Mouse (Mus musculus) midbrain, embryonic 11.5 days (tissue): ENCODE data around the gene Enpp3. TPM values are rescaled to one million over a fixed set of nuclear protein-coding genes. Genes with fewer than 3 reads are reported as not detected.
A peak's percentile ranks its signal among the peaks of the same experiment; 100 is the strongest.

ENCODE experiments used
- ATAC-seq: fragments of 200-750 bp; cut with Nextera tagmentation; 2 replicates; pipeline ENCODE4 v1.8.0; 2017; ENCODE audit warnings: moderate TSS enrichment, moderate library complexity; ENCODE audit not compliant: low FRiP score
- DNase-seq: peaks from one replicate; pipeline ENCODE4 v3.0.0; 2015; ENCODE audit warnings: low spot score; ENCODE audit errors: missing footprints
- H3K27ac ChIP-seq: fragments of 300-500 bp; sonication (generic); 2 replicates; pipeline ENCODE4 v1.5.1; 2014; ENCODE audit warnings: low read depth, low read length
- H3K27me3 ChIP-seq: fragments of 300-500 bp; sonication (generic); 2 replicates; pipeline ENCODE4 v1.6.1; 2014; ENCODE audit warnings: mild to moderate bottlenecking, low read length, moderate library complexity, mixed read lengths; ENCODE audit not compliant: control insufficient read depth, insufficient read depth
- H3K36me3 ChIP-seq: fragments of 300-500 bp; sonication (generic); 2 replicates; pipeline ENCODE4 v1.6.1; 2014; ENCODE audit warnings: mild to moderate bottlenecking, low read length, moderate library complexity, mixed read lengths; ENCODE audit not compliant: control insufficient read depth, insufficient read depth
- H3K4me1 ChIP-seq: fragments of 300-500 bp; sonication (generic); 2 replicates; pipeline ENCODE4 v1.6.1; 2014; ENCODE audit warnings: low read length; ENCODE audit not compliant: control insufficient read depth, insufficient read depth
- H3K4me2 ChIP-seq: fragments of 300-500 bp; sonication (generic); 2 replicates; pipeline ENCODE4 v1.6.1; 2014; ENCODE audit warnings: mild to moderate bottlenecking, moderate library complexity
- H3K4me3 ChIP-seq: fragments of 300-500 bp; sonication (generic); 2 replicates; pipeline ENCODE4 v1.5.1; 2014; ENCODE audit warnings: low read depth, low read length
- H3K9ac ChIP-seq: fragments of 300-500 bp; sonication (generic); 2 replicates; pipeline ENCODE4 v1.6.1; 2014; ENCODE audit warnings: low read length
- H3K9me3 ChIP-seq: fragments of 300-500 bp; sonication (generic); 2 replicates; pipeline ENCODE4 v1.6.1; 2016; ENCODE audit warnings: low read length; ENCODE audit not compliant: control insufficient read depth
- WGBS: fragments of 180-500 bp; shearing (Covaris S2); extraction: QIAGEN DNeasy Blood & Tissue Kit; methylation state at CpG from one replicate; pipeline ENCODE4 v1.1.7; 2014; 5-methylcytosine and 5-hydroxymethylcytosine counted together
- polyA plus RNA-seq: library from polyadenylated mRNA; unstranded; fragments of >200 nt; fragmentation: Nextera tagmentation; extraction: Ambion mirVana; gene quantifications from 2 replicates; pipeline ENCODE4 v1.2.1, GENCODE M21; 2014

Enpp3 gene
- 8.1 and 8.9 TPM in 2 replicates for polyA plus RNA-seq

GRCm38 (mm10) chr10:24842676-24843075 is at the start of gene Enpp3:
Gene Enpp3, minus strand, starts transcription at chr10:24842823.
- no peak within 1 kb of the TSS for H3K4me3 ChIP-seq
- WGBS: 87% methylated on average over 1 of the region's 1 CpGs
- H3K9me3 ChIP-seq: no peaks in the 10 kb centered on the region
- DNase-seq (no peak), ATAC-seq (no peak)
- no peak within 1 kb of the TSS for H3K9ac ChIP-seq
- H3K36me3 ChIP-seq: no peaks in the 10 kb centered on the region
- no peak within 1 kb of the TSS for H3K4me2 ChIP-seq
- H3K27me3 ChIP-seq: no peaks in the 10 kb centered on the region
- no peak within 1 kb of the TSS for H3K27ac ChIP-seq
- no peaks in the 10 kb centered on the region for H3K4me1 ChIP-seq

DNA sequence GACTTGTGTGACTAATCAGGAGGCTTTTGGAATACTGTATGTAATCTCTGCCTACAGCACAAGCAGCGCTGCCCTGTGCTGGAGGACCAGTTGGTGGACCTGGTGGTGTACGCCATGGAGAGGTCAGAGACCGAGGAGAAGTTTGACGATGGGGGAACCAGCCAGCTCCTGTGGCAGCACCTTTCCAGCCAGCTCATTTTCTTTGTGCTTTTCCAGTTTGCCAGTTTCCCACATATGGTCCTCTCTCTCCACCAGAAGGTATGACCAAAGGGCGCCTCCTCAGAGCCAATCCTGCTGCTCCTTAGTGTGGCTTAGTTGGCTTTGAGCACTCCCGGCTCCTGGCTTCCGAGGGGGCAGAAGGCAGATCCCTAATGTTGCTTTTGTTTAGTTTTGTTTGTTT is 45.7 kb upstream of the Enpp3 start:
- H3K27ac ChIP-seq: no peak overlapping the region; the same call in 1 of the 2 replicates
- WGBS: 95% methylated on average over 7 of the region's 7 CpGs
- ATAC-seq (no peak), DNase-seq (no peak)
- H3K4me3 ChIP-seq: no peak overlapping the region
- peaks cover 8% of the 10 kb centered on the region; the same call in 1 of the 2 replicates for H3K36me3 ChIP-seq
- H3K4me2 ChIP-seq: no peak overlapping the region
- H3K27me3 ChIP-seq: no peaks in the 10 kb centered on the region
- H3K9ac ChIP-seq: no peak overlapping the region
- no peaks in the 10 kb centered on the region for H3K9me3 ChIP-seq
- no peaks in the 10 kb centered on the region for H3K4me1 ChIP-seq

- peaks cover 15% of the 10 kb centered on the region for H3K36me3 ChIP-seq
- no peak; the same call in 1 of the 2 replicates for ATAC-seq
- no peak for DNase-seq
Measured at GRCm38 (mm10) chr10:24886008-24886407, 43.4 kb upstream of the Enpp3 start.

DNA sequence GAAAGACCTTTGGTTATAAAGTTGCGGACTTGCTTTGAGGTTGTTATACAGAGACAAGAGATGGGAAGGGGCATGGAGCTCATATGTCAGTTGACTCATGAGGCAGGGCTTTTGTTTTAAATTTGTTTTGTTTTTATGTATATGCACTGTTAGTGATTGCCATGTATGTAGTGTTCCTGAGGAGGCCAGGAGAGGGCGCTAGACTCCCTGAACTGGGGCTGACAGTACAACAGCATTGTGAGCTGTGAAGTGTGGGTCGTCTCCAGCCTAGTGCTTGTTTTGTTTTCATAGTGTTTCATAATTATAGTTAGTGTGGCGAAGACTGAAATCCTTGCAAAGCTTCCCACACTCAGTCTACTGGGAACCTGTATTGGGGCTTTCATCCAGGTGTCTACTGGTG is 31.0 kb upstream of the Enpp3 start:
- Histone ChIP-seq H3K27ac (no peak overlapping the region), H3K9me3 (no peaks in the 10 kb centered on the region), H3K36me3 (peaks cover 12% of the 10 kb centered on the region), H3K4me1 (0 out of 2 replicates have a peak, but pooled peaks cover 2% of the 10 kb centered on the region), H3K9ac (no peak overlapping the region), H3K4me3 (no peak overlapping the region), H3K4me2 (no peak overlapping the region), H3K27me3 (no peaks in the 10 kb centered on the region)
- 87% methylated on average over 4 of the region's 4 CpGs for WGBS
- no peak for ATAC-seq
- DNase-seq: no peak

More at GRCm38 (mm10) chr10:24886008-24886407, 43.4 kb upstream of the Enpp3 start:
- Histone ChIP-seq H3K27me3 (no peaks in the 10 kb centered on the region), H3K4me2 (no peak overlapping the region), H3K9me3 (no peaks in the 10 kb centered on the region), H3K27ac (no peak overlapping the region), H3K4me3 (no peak overlapping the region), H3K4me1 (no peaks in the 10 kb centered on the region), H3K9ac (no peak overlapping the region)
- WGBS: 84% methylated on average over 9 of the region's 9 CpGs

GRCm38 (mm10) chr10:24869760-24870290 is 27.2 kb upstream of the Enpp3 start, which contains the start of gene Med23:
Gene Med23, plus strand, starts transcription at chr10:24869986.
- H3K27ac ChIP-seq: no peak within 1 kb of the TSS

GRCm38 (mm10) chr10:24864434-24864833 is 21.8 kb upstream of the Enpp3 start:
- 79% methylated on average over 6 of the region's 6 CpGs for WGBS
- H3K4me2 ChIP-seq: no peak overlapping the region
- no peak overlapping the region for H3K27ac ChIP-seq
- H3K27me3 ChIP-seq: no peaks in the 10 kb centered on the region
- no peaks in the 10 kb centered on the region for H3K9me3 ChIP-seq
- no peak overlapping the region for H3K4me3 ChIP-seq
- ATAC-seq (no peak), DNase-seq (no peak)
- H3K9ac ChIP-seq: no peak overlapping the region
- H3K4me1 ChIP-seq: no peaks in the 10 kb centered on the region
- H3K36me3 ChIP-seq: no peaks in the 10 kb centered on the region

More at GRCm38 (mm10) chr10:24869760-24870290, 27.2 kb upstream of the Enpp3 start, which contains the start of gene Med23:
- Histone ChIP-seq H3K36me3 (peaks cover 4% of the 10 kb centered on the region), H3K27me3 (no peaks in the 10 kb centered on the region), H3K9me3 (no peaks in the 10 kb centered on the region), H3K9ac (peak within 1 kb of the TSS; percentile 87), H3K4me1 (0 out of 2 replicates have a peak, but pooled peaks cover 2% of the 10 kb centered on the region), H3K4me3 (peak within 1 kb of the TSS; percentile 89), H3K4me2 (peak within 1 kb of the TSS; percentile 50)
- under 1% methylated on average over 36 of the region's 36 CpGs for WGBS
- DNase-seq (peak; percentile 100), ATAC-seq (peak; percentile 99)

DNA sequence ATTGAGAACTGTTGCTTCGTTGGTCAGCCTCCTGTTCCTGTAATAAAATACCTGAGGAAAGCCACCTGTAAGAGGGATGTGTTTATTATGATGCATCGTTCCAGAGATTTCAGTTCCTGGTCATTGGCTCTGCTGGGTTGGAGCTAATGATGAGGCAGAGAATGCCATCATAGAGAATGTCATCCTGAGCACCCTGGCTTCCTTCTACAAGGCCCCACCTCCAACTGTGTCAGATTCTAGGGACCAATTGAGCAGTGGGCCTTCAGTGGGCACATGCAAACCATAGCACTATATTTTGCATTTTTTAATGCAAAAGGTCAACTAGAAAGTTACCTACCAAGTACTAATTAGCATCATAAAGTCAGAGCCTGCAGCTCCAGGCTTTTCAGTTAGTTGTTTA is 20.5 kb upstream of the Enpp3 start:
- no peaks in the 10 kb centered on the region for H3K27me3 ChIP-seq
- H3K4me3 ChIP-seq: no peak overlapping the region
- no peaks in the 10 kb centered on the region for H3K4me1 ChIP-seq
- DNase-seq (no peak), ATAC-seq (no peak)
- H3K36me3 ChIP-seq: no peaks in the 10 kb centered on the region
- H3K9ac ChIP-seq: no peak overlapping the region
- H3K9me3 ChIP-seq: no peaks in the 10 kb centered on the region
- H3K27ac ChIP-seq: no peak overlapping the region
- H3K4me2 ChIP-seq: no peak overlapping the region
- 75% methylated on average over 2 of the region's 2 CpGs for WGBS

- Histone ChIP-seq H3K4me1 (no peaks in the 10 kb centered on the region), H3K27me3 (no peaks in the 10 kb centered on the region), H3K27ac (no peak overlapping the region), H3K4me3 (no peak overlapping the region), H3K36me3 (no peaks in the 10 kb centered on the region), H3K9ac (no peak overlapping the region), H3K4me2 (no peak overlapping the region), H3K9me3 (no peaks in the 10 kb centered on the region)
- DNase-seq (no peak), ATAC-seq (no peak)
- WGBS: 62% methylated on average over 2 of the region's 2 CpGs
Measured at GRCm38 (mm10) chr10:24841998-24842397, 625 bp downstream of the Enpp3 start.

- Histone ChIP-seq H3K36me3 (no peaks in the 10 kb centered on the region), H3K27me3 (no peaks in the 10 kb centered on the region), H3K4me2 (no peak overlapping the region), H3K27ac (no peak overlapping the region), H3K9ac (no peak overlapping the region), H3K9me3 (no peaks in the 10 kb centered on the region), H3K4me1 (peaks cover 7% of the 10 kb centered on the region), H3K4me3 (no peak overlapping the region)
- ATAC-seq (no peak), DNase-seq (no peak)
- 91% methylated on average over 4 of the region's 4 CpGs for WGBS
Measured at GRCm38 (mm10) chr10:24840795-24841194, 1.8 kb downstream of the Enpp3 start.
